Mouse (Mus musculus) liver, postnatal 0 days (tissue): Measurements from ENCODE around the gene Myo1c. TPM values are rescaled to one million over a fixed set of nuclear protein-coding genes. Genes with fewer than 3 reads are reported as not detected.

Experiments used
- ATAC-seq: fragments of 200-750 bp; cut with Nextera tagmentation; 2 replicates; pipeline ENCODE4 v1.8.0; 2017; ENCODE audit warnings: mild to moderate bottlenecking, moderate library complexity
- DNase-seq: peaks from one replicate; pipeline ENCODE4 v3.0.0-alpha.2; 2016
- H3K27ac ChIP-seq: fragments of 300-500 bp; sonication (generic); 2 replicates; pipeline ENCODE4 v1.5.1; 2014; ENCODE audit warnings: antibody characterized with exemption, moderate library complexity, mild to moderate bottlenecking, low read depth
- H3K27me3 ChIP-seq: fragments of 300-500 bp; sonication (generic); 2 replicates; pipeline ENCODE4 v1.6.1; 2014; ENCODE audit warnings: low read length, control low read depth, mixed read lengths; ENCODE audit not compliant: insufficient read depth
- H3K36me3 ChIP-seq: fragments of 300-500 bp; sonication (generic); replicated peaks from 2 replicates; pipeline ENCODE4 v1.6.1; 2014; ENCODE audit warnings: mild to moderate bottlenecking, control low read depth, low read length, moderate library complexity, mixed read lengths; ENCODE audit not compliant: insufficient read depth
- H3K4me1 ChIP-seq: fragments of 300-500 bp; sonication (generic); 2 replicates; pipeline ENCODE4 v1.6.1; 2014; ENCODE audit warnings: antibody characterized with exemption, mild to moderate bottlenecking, control low read depth; ENCODE audit not compliant: insufficient read depth
- H3K4me2 ChIP-seq: fragments of 300-500 bp; sonication (generic); 2 replicates; pipeline ENCODE4 v1.6.1; 2014; ENCODE audit warnings: low read depth, mild to moderate bottlenecking, low read length, moderate library complexity, mixed read lengths
- H3K4me3 ChIP-seq: fragments of 300-500 bp; sonication (generic); 2 replicates; pipeline ENCODE4 v1.5.1; 2014; ENCODE audit warnings: low read depth, low read length
- H3K9ac ChIP-seq: fragments of 300-500 bp; sonication (generic); replicated peaks from 2 replicates; pipeline ENCODE4 v1.6.1; 2014; ENCODE audit warnings: mild to moderate bottlenecking, moderate library complexity
- H3K9me3 ChIP-seq: fragments of 300-500 bp; sonication (generic); 2 replicates; pipeline ENCODE4 v1.6.1; 2016; ENCODE audit warnings: mild to moderate bottlenecking, control low read depth, low read length, mixed read lengths
- CTCF ChIP-seq: sonication (generic); IDR thresholded peaks from 2 replicates; pipeline ENCODE4 v1.5.1; 2016; ENCODE audit warnings: antibody characterized with exemption, low read depth
- EP300 ChIP-seq: IDR thresholded peaks from 2 replicates; pipeline ENCODE4 v1.6.1; 2016; ENCODE audit warnings: antibody characterized with exemption, low read depth, mild to moderate bottlenecking
- WGBS: fragments of 180-500 bp; shearing (Covaris S2); extraction: QIAGEN DNeasy Blood & Tissue Kit; methylation state at CpG from one replicate; pipeline ENCODE4 v1.1.7; 2014; ENCODE audit not compliant: insufficient replicate concordance; 5-methylcytosine and 5-hydroxymethylcytosine counted together
- polyA plus RNA-seq: library from polyadenylated mRNA; unstranded; fragments of >200 nt; fragmentation: Nextera tagmentation; extraction: Ambion mirVana; gene quantifications from 2 replicates; pipeline ENCODE4 v1.2.1, GENCODE M21; 2015

Myo1c gene
- polyA plus RNA-seq, 1 experiment from 2014 or later, result 22.4 TPM

DNA sequence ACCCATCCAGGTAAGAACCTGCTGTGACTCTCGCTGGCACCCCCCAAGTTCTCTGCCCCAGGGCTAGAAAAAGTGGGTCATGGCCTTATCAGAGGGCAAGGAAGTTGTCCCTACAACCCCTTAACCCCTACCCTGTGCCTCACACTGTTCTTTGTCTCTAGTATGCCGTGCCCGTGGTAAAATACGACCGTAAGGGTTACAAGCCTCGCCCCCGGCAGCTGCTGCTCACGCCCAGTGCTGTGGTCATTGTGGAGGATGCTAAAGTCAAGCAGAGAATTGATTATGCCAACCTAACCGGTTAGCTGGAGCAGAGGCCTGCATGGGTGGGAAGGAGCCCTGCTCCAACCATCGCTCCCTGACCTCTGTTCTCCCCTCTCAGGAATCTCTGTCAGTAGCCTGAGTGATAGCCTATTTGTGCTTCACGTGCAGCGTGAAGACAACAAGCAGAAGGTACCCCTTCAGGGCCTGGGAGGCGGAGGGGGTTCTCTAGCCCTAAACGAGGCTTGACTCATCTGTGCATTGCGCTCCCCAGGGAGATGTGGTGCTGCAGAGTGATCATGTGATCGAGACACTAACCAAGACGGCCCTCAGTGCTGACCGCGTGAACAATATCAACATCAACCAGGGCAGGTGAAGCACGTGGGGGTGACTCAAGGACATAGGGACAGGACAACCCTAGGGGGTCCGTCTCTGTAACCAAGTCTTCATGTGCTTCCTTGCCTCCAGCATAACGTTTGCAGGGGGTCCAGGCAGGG is 21.3 kb downstream of the Myo1c start:
- Histone ChIP-seq H3K4me2 (no peak overlapping the region), H3K4me3 (no peak overlapping the region), H3K4me1 (no peaks in the 10 kb centered on the region), H3K27me3 (no peaks in the 10 kb centered on the region), H3K9me3 (no peaks in the 10 kb centered on the region), H3K9ac (no peak overlapping the region), H3K27ac (no peak overlapping the region), H3K36me3 (peaks cover 69% of the 10 kb centered on the region)
- ATAC-seq (no peak), DNase-seq (no peak)
- WGBS, result 87% methylated on average over 22 of the region's 22 CpGs
- TF ChIP-seq EP300 (no peak), CTCF (no peak)

DNA sequence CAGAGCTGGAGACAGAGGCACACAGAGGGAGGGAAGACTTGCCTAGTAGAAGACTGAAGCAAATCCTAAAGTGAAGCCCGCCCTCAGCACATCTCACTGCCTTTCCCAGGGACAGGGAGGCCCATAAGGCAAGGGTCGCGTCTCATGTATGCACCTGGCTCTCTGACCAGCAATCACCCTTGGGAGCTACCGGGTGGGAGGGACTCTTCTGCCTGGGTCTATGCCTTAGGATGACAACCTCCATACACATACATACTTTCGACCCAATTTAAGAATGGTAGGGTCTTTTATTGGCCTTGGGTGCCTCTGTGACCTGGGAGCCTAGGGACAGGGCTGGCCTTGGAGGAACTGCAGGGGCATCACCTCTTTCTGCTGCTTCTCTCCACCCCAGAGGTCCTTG is 23.1 kb downstream of the Myo1c start:
- Histone ChIP-seq H3K9ac (no peak overlapping the region), H3K4me1 (peaks cover 10% of the 10 kb centered on the region), H3K36me3 (peaks cover 54% of the 10 kb centered on the region), H3K27me3 (no peaks in the 10 kb centered on the region), H3K4me2 (no peak overlapping the region), H3K27ac (no peak overlapping the region), H3K9me3 (no peaks in the 10 kb centered on the region), H3K4me3 (no peak overlapping the region)
- 82% methylated on average over 5 of the region's 5 CpGs for WGBS
- DNase-seq, result no peak
- ATAC-seq, result no peak
- no peak for TF ChIP-seq EP300
- TF ChIP-seq CTCF, result no peak

DNA sequence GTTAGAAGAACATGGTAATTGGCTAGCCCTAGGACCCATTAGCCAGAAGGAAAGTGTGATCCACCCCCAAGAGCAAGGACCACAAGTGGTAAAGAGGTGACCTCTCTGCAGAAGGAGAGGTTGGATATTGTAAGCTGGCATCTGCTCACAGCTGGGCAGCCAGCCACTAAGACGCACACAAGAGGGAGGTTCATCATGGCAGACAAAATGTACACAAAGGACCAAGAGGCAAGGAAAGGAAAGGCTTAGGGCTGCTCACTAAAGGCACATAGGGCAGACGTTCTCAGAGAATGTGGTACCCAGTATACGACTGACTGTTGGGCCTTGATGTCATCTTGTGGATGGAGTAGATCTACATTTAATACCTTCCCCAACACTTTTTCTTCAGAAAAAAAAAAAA is 24.6 kb downstream of the Myo1c start:
- 80% methylated on average over 3 of the region's 3 CpGs for WGBS
- Histone ChIP-seq H3K27me3 (no peaks in the 10 kb centered on the region), H3K4me2 (no peak overlapping the region), H3K36me3 (peaks cover 40% of the 10 kb centered on the region), H3K9me3 (no peaks in the 10 kb centered on the region), H3K4me1 (peaks cover 13% of the 10 kb centered on the region), H3K9ac (no peak overlapping the region), H3K27ac (no peak overlapping the region), H3K4me3 (no peak overlapping the region)
- TF ChIP-seq EP300 (no peak), CTCF (no peak)
- ATAC-seq (no peak), DNase-seq (no peak)

DNA sequence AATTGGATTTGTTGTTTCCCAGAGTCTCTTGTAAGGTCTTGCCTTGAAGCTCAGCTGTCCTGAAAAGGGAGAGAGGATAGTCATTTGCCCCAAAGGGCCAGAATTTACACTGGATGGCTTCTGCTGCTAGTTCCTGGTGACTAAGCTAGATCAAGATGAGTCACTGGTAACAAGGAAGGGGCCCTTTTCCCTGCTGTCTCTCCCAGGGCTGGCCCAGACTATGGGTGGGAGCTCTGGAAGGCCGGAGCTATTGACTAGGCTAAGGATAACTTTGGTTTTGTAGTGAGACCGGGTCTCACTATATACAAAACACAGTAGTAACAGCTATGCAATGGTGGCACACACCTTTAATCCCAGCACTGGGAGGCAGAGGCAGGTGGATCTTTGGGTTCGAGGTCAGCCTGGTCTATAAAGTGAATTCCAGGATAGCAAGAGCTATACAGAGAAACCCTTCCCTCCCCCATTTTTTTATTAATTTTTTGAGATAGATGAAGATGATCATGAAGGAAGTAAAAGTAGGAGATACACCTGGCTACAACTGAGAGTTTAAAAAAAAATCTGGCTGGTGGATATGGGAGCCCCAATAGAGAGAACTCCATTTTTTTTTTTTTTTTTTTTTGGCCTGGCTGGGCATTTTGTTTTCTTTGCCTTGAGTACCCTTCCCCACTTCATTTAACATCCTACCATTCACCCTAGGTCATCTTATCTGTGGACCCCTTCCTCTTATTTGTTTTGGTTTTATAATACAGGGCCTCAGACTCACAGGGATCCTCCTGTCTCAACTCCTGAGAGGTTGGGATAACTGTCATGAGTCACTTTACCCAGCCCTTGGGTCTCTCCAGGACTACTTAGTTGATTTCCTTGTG is 27.8 kb downstream of the Myo1c start:
- Histone ChIP-seq H3K4me1 (peaks cover 30% of the 10 kb centered on the region), H3K27me3 (no peaks in the 10 kb centered on the region), H3K27ac (peak overlapping the region; percentile 96), H3K36me3 (peaks cover 13% of the 10 kb centered on the region), H3K9me3 (no peaks in the 10 kb centered on the region), H3K9ac (peak overlapping the region; percentile 59), H3K4me2 (peak overlapping the region; percentile 74), H3K4me3 (peak overlapping the region; percentile 94)
- WGBS, result 86% methylated on average over 3 of the region's 3 CpGs
- DNase-seq (no peak), ATAC-seq (no peak)
- no peak for TF ChIP-seq EP300
- TF ChIP-seq CTCF, result no peak

DNA sequence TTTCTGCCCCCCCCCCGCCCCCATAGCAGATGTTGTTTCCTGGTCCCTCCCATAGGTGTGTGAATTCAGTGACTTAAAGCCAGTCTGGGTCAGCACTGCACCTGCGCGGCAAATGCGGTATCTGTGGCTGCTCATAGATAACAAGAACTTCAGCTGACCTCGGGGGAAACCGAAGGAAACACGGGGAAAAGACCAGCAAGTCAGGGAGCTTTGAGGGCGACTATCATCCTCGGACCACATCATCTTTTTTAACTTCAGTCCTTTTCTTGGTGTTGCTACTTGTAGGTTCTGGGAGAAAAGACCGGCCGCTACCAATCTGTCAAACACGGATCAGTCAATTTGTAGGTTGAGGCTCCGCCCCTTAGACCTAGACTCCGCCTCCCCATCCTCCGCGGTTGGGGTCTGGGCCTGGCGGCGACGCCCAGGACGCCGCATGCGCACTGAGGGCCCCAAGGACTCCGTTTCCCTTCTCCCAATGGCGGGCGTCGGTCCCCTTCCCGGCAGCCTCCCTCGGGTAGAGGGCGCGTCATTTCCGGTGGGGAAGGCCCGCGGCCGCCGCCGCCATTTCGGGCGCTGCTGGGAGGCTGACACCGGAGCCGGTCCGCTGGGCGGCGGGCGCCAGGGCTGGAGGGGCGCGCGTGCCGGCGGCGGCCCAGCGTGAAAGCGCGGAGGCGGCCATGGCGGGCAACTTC is 28.6 kb downstream of the Myo1c start, which contains the start of gene Crk:
Gene Crk (plus strand): TSS at position 513 of the 692 bp plus-strand sequence.
- Histone ChIP-seq H3K4me3 (peak within 1 kb of the TSS; percentile 94), H3K27ac (peak within 1 kb of the TSS; percentile 96), H3K9ac (peak within 1 kb of the TSS; percentile 95), H3K36me3 (peaks cover 12% of the 10 kb centered on the region), H3K4me1 (peaks cover 30% of the 10 kb centered on the region), H3K27me3 (no peaks in the 10 kb centered on the region), H3K4me2 (peak within 1 kb of the TSS; percentile 81), H3K9me3 (no peaks in the 10 kb centered on the region)
- DNase-seq (peak; percentile 99), ATAC-seq (peak; percentile 98)
- WGBS, result 1% methylated on average over 55 of the region's 55 CpGs
- TF ChIP-seq CTCF (no peak), EP300 (no peak)
